Mouse (Mus musculus): ENCODE data around the gene Ethe1.

DNA sequence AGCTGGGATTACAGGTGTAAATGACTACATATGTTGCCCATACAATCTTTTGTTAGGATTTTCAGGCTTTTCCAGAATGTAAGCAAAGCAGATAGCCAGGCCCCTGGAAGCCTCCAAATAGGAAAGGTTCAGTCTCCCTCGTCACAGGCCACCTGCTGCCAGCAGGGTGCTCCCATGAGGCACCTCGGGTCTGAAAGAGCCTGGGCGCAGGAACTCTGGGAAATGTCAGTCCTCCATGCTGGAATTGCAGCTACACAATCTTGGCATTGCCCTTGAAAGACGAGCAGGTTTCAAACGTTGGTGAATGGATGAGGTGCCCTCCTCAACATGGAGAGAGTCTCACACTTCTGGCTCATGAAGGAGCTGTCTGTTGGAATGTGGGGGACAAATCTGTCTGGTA lies 49.2 kb upstream of the Ethe1 start:
- TF ChIP-seq POLR2A (IDR thresholded peaks at IDR 0.05; ENCODE audit: borderline replicate concordance, low read depth, low read length) (no peak), CTCF (IDR thresholded peaks at IDR 0.05; ENCODE audit: low read depth, low read length) (0 out of 2 replicates have a peak, but pooled peaks have one; percentile 19)

All from bone marrow macrophage, adult 2 months (primary cell).